Mouse (Mus musculus): ENCODE measurements around the gene Cnr2. TPM values are rescaled to one million over a fixed set of nuclear protein-coding genes. Genes with fewer than 3 reads are reported as not detected.

Cnr2 gene
- polyA plus RNA-seq, 1 experiment, result not detected

DNA sequence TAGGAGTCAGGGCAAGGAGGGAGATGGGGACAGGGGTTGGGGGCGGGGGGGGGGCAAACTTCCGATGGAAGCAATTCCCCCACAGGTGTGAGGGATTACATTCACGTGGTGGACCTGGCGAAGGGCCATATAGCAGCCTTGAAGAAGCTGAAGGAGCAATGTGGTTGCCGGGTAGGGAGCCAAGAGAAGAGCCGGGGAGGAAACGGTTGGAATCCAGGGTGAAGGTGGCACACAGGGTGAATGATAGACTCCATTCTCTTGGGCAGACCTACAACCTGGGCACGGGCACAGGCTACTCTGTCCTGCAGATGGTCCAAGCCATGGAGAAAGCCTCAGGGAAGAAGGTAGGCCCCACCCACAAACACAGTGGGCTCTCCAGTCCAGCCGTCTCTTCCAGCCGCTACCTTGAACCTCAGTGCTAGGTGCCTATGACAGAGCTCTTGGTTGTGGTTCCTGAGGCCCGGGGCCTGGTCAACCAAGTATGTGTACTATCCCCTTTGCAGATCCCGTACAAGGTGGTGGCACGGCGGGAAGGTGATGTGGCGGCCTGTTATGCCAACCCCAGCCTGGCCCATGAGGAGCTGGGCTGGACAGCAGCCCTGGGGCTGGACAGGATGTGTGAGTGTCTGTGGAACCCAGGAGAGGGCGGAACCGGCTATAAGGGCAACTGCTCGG lies 72.0 kb downstream of the Cnr2 start:
- Histone ChIP-seq H3K4me3 (ENCODE audit: insufficient read depth, low read length) (no peak overlapping the region), H3K4me1 (ENCODE audit: control insufficient read depth, insufficient read depth, low read length) (no peaks in the 10 kb centered on the region; the same call in 1 of the 2 replicates), H3K27ac (ENCODE audit: insufficient read depth, low read length) (no peak overlapping the region)
- TF ChIP-seq CTCF (IDR thresholded peaks at IDR 0.05; ENCODE audit: borderline replicate concordance, insufficient read depth, low read length) (no peak), POLR2A (IDR thresholded peaks at IDR 0.05; ENCODE audit: low read depth, low read length) (no peak)

- Histone ChIP-seq H3K4me1 (ENCODE audit: control insufficient read depth, insufficient read depth, low read length) (peaks cover 2% of the 10 kb centered on the region; the same call in 1 of the 2 replicates), H3K4me3 (ENCODE audit: insufficient read depth, low read length) (no peak overlapping the region), H3K27ac (ENCODE audit: insufficient read depth, low read length) (no peak overlapping the region)
- TF ChIP-seq POLR2A (IDR thresholded peaks at IDR 0.05; ENCODE audit: low read depth, low read length), result no peak
- no peak for TF ChIP-seq CTCF (IDR thresholded peaks at IDR 0.05; ENCODE audit: borderline replicate concordance, insufficient read depth, low read length)
These were observed 73.2 kb downstream of the Cnr2 start for GRCm38 (mm10) chr4:135968271-135968869.

GRCm38 (mm10) chr4:135969070-135969750 lies 74.0 kb downstream of the Cnr2 start:
- Histone ChIP-seq H3K27ac (ENCODE audit: insufficient read depth, low read length) (no peak overlapping the region), H3K4me3 (ENCODE audit: insufficient read depth, low read length) (no peak overlapping the region), H3K4me1 (ENCODE audit: control insufficient read depth, insufficient read depth, low read length) (peaks cover 3% of the 10 kb centered on the region; the same call in 1 of the 2 replicates)
- no peak for TF ChIP-seq POLR2A (IDR thresholded peaks at IDR 0.05; ENCODE audit: low read depth, low read length)
- TF ChIP-seq CTCF (IDR thresholded peaks at IDR 0.05; ENCODE audit: borderline replicate concordance, insufficient read depth, low read length), result no peak

Other genes with a start within 250 kb of the Cnr2 start
- gene Ifnlr1, start 209.1 kb upstream of the Cnr2 start, polyA plus RNA-seq (2011; ENCODE audit: insufficient read length, low read depth, missing spikeins), result 0.25 and 0.27 TPM in 2 replicates
- gene Il22ra1, start 167.2 kb upstream of the Cnr2 start, polyA plus RNA-seq (2011; ENCODE audit: insufficient read length, low read depth, missing spikeins), result not detected in 2 replicates
- not detected in 2 replicates for gene Myom3, start 135.7 kb upstream of the Cnr2 start, polyA plus RNA-seq (2011; ENCODE audit: insufficient read length, low read depth, missing spikeins)
- 177 and 193 TPM in 2 replicates for gene Srsf10, start 39.6 kb upstream of the Cnr2 start, polyA plus RNA-seq (2011; ENCODE audit: insufficient read length, low read depth, missing spikeins)
- 127 and 164 TPM in 2 replicates for gene Pnrc2, start 21.5 kb upstream of the Cnr2 start, polyA plus RNA-seq (2011; ENCODE audit: insufficient read length, low read depth, missing spikeins)
- 90.2 and 92.2 TPM in 2 replicates for gene Fuca1, start 25.3 kb downstream of the Cnr2 start, polyA plus RNA-seq (2011; ENCODE audit: insufficient read length, low read depth, missing spikeins)
- 19.5 and 24.1 TPM in 2 replicates for gene Hmgcl, start 51.1 kb downstream of the Cnr2 start, polyA plus RNA-seq (2011; ENCODE audit: insufficient read length, low read depth, missing spikeins)
- 12.7 and 18.0 TPM in 2 replicates for gene Gale, start 68.3 kb downstream of the Cnr2 start, polyA plus RNA-seq (2011; ENCODE audit: insufficient read length, low read depth, missing spikeins)
- 31.6 and 35.5 TPM in 2 replicates for gene Lypla2, start 77.2 kb downstream of the Cnr2 start, polyA plus RNA-seq (2011; ENCODE audit: insufficient read length, low read depth, missing spikeins)
- gene Pithd1, start 91.9 kb downstream of the Cnr2 start, polyA plus RNA-seq (2011; ENCODE audit: insufficient read length, low read depth, missing spikeins), result 17.5 and 22.1 TPM in 2 replicates
- 39.8 and 43.8 TPM in 2 replicates for gene Eloa, start 126.4 kb downstream of the Cnr2 start, polyA plus RNA-seq (2011; ENCODE audit: insufficient read length, low read depth, missing spikeins)
- gene Rpl11, start 158.0 kb downstream of the Cnr2 start, polyA plus RNA-seq (2011; ENCODE audit: insufficient read length, low read depth, missing spikeins), result 1,040 and 1,174 TPM in 2 replicates
- 201 and 239 TPM in 2 replicates for gene Id3, start 248.1 kb downstream of the Cnr2 start, polyA plus RNA-seq (2011; ENCODE audit: insufficient read length, low read depth, missing spikeins)